Mouse (Mus musculus) T-cell, adult 2 months (primary cell): Measurements from ENCODE around the gene Cirbp.
A peak's percentile ranks its signal among the peaks of the same experiment; 100 is the strongest.

Experiments
- DNase-seq: peaks from one replicate; pipeline ENCODE4 v3.0.0; 2022; ENCODE audit warnings: low spot score

The Cirbp gene

DNA sequence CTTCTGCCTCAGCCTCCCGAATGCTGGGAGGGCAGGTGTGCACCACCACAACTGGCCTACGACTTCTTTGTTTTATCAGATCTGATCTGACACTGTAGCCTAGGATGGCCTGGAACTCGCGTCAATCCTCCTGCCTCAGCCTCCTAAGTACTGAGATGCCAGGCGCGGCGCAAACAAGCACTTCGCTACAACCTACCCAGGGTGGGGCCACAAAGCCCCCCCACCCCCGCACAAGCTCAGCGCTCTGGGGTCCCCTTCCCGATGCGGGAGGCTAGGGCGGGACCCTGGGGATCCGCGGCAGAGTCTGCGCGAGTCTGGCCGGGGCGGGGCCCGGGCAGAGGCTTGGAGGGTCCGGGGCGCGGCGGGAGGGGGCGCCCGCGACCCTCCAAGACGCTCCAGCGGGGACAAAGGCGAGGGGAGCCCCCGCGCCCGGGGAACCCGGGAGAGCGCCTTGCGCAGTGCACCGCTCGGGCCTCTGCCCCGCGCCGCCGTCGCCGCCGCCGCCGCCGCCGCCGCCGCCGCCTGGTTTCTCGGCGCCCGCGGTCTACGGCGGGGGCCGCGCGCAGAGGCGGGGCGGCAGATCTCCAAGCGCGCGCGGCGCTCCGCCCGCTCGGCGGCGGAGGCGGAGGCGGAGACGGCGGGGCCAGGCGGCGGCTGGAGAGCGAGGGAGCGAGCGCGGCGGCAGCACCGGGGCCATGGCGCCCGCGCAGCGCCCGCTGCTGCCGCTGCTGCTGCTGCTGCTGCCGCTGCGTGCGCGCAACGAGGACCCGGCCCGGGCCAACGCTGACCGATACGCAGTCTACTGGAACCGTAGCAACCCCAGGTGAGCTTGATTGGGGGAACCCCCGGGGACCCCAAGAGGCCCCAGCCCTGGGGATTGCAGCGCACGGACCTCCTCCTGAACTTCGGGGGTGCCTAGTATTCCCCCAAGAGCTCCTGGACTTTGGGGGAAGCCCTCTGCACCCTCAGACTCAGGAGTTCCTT is 13.6 kb downstream of the Cirbp start, which contains the start of gene Efna2:
Gene Efna2, plus strand, starts transcription at position 415 of the 984 bp plus-strand sequence.
- DNase-seq = no peak

DNA sequence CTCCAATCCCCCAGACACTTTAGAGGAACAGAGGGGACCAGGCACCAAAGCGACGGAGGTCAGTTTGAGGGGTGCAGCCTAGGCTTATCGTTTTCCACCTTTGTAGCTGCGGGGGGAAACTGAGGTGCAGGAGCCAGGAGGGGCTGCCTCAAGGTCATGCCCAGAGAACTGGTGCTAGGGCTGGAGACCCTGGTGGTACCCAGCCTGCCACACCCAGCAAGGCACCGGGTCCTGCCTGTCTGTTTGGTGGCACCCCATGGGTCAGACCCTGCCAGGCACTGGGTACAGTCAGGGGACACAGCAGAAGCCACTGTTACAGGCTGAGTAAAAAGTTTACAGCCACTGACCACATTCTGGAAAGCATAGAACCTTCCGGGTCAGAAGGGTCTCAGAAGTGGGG is 14.5 kb downstream of the Cirbp start:
- DNase-seq = no peak

DNA sequence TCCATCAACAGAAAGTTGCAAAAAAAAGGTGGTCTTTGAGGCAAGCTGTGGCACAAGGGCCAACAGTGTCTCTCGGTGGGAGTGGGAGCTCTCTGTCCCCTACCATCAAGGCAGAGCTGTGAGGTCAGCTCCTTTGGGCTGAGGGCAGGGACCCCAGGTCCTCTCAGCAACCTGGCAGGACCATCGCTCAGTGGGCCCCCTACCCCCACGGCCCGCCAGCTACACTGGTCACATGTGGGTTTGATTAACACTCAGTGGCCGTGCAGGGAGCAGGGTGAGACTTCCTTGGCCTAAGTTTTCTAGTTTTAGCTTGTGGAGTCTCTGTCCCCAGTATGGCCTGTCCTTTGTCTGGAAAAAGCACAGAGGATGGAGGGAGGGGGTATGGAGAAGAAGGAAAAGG is 15.0 kb downstream of the Cirbp start:
- no peak for DNase-seq

DNA sequence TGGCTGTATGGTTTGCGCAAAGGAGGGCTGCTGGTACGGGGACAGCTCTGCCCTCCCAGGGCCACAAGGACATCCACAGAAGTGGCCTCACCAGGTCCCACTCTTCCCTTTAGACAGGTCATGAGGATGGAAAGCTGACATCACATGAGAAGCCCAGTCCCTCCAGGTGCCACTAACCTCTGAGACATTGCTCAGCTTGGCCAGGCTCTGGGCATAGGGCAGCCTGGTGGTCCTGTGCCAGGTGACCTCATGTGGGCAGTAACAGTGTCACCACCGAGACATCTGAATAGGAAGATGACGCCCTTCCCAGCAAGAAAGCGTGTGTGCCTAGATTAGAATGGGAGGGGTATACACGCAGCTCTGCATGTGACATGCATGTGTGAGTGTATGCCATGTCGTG is 16.8 kb downstream of the Cirbp start:
- DNase-seq = no peak

DNA sequence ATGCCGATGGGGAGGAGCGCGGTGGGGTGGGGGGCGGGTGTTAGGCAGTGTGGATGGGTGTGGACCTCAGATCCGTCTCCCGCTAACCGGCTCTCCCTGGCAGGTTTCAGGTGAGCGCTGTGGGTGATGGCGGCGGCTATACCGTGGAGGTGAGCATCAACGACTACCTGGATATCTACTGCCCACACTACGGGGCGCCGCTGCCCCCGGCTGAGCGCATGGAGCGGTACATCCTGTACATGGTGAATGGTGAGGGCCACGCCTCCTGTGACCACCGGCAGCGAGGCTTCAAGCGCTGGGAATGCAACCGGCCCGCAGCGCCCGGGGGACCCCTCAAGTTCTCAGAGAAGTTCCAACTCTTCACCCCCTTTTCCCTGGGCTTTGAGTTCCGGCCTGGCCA is 20.9 kb downstream of the Cirbp start:
- no peak for DNase-seq

DNA sequence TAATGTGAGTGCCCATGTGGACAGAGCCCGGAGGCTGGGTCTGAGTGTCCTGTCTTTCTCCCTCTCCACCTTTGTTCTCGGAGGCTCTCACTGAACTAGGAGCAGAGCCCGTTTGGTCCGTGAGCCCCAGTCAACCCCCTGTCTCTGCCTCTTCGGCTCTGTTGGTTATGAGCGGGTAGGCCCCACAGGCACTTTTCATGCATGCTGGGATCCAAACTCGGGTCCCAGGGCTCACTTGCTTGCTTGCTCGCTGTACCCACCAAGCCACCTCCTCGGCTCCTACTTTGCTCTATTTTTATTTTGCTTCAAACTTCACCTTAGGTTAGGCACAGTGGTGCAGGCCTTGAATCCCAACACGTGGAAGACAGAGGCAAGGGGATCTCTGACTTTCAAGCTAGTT is 22.0 kb downstream of the Cirbp start:
- no peak for DNase-seq

DNA sequence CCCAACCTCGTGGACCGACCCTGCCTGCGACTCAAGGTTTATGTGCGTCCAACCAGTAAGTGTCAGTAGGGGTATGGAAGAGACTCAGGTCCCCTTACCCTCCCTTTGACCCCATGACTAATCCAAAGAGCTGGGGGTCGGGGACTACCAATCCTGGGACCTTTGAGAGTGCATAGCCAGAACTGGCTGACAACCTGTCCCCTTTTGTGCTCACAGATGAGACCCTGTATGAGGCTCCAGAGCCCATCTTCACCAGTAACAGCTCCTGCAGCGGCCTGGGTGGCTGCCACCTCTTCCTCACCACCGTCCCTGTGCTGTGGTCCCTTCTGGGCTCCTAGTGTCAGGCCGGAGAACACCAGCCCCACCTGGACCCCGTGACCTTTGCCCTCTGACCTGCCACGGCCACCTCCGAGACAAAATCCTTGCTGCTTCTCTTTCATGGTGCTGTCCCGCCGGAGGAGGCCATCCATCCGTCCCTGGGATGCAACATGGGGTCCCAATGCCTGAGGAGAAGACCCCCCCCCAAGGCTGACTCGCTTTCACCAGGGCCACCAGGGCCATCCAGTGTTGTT is 22.8 kb downstream of the Cirbp start:
- no peak for DNase-seq

DNA sequence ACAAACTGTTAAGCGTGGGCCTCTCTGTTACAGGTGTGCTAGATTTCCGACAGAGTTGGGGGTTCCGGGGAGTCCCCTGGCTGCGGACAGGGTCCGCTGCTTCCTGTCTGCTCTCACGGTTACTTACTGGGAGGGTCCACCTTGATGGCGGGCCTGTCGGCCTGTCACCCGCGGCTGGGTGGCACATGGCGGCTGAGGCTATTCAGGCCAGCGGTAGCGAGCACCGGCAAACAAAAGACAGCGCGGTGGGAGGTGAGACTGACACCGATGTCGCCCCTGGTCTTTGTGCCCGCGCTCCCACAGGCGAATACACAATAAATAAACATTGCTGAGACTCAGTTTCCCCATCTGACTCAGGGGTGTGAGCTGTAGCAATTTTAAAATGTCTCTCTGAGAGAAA is 24.2 kb downstream of the Cirbp start:
- DNase-seq = no peak

DNA sequence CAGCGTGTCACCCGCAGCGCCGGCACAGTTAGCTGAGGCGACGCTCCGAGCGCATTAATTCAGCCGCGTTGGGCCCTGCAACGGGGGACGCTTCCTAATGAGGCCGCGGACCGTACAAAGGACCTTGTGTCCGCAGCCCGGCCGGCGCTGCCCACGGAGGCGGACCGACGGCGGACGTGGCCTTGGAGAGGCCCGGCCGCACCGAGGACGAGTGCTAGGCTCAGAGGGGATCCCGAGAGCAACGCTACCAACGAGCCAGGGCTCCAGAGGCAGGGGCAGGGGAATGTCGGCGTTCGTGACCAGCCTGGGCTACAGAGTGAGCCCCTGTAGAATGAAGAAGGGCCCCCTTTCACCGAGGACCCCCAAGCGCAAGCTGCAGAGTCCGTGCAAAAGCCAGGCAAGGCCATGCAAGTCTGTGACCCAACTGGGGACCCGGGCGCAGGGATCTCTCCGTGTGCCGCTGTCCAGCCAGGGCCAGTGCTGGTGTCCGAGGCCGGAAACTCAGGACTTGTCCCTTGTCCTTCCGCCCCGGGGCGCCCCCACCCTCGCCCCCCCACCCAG is 24.8 kb downstream of the Cirbp start:
- DNase-seq = no peak

DNA sequence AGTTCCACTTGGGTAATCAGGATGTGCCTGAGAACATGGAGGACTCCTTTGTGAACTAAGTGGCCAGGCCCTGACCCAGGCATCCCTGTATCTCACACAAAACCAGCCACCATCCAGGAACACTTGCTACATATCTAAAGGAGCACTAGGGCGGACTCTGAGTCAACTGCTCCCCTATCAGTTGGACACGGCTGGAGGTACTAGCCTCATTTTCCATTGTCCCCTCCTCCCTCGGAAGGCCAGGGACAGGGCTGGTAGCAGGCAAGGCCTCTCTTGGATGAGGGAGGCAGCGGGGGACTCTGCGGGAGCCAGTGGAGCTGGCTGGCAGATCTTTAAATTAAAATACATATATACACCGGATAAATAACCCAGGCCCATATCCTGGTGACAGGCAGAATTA is 28.2 kb downstream of the Cirbp start:
- no peak for DNase-seq

DNA sequence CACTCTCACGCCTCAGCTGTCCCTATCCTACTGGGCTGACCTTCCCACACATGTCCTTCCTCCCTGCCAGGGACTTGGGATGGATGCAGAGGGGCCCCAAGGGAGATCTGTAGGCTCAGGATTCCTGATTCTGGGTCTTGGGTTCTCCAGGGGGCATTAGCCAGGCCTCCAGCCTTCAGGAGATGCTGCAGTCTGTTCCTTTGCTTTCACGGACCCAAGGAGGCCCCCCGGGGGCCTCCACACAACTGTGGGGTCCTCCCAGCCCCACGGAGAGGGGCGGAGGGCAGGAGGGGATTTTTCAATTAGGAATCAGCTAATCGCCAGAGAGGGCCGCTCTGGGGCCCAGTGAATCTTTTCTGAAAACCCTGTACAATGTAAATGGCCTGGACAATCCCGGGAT is 28.7 kb downstream of the Cirbp start:
- no peak for DNase-seq

DNA sequence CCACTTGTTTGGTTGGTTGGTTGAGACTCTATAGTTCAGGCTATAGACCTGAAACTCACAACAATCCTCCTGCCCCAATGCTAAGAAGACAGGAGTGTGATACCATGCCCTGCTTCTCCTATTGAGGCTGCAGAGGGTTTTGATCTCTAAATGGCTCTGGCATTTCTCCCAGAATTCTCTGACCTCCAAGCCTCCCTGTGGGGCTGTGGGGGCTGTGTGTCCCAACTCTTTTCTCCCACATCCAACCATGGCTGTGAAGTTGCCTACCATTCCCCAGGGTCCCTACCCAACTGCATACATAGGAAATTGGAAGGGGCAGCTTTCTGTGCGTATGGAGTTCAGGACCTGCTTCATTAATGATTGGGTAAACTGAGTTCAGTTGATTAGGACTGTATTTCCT is 30.4 kb downstream of the Cirbp start:
- no peak for DNase-seq

DNA sequence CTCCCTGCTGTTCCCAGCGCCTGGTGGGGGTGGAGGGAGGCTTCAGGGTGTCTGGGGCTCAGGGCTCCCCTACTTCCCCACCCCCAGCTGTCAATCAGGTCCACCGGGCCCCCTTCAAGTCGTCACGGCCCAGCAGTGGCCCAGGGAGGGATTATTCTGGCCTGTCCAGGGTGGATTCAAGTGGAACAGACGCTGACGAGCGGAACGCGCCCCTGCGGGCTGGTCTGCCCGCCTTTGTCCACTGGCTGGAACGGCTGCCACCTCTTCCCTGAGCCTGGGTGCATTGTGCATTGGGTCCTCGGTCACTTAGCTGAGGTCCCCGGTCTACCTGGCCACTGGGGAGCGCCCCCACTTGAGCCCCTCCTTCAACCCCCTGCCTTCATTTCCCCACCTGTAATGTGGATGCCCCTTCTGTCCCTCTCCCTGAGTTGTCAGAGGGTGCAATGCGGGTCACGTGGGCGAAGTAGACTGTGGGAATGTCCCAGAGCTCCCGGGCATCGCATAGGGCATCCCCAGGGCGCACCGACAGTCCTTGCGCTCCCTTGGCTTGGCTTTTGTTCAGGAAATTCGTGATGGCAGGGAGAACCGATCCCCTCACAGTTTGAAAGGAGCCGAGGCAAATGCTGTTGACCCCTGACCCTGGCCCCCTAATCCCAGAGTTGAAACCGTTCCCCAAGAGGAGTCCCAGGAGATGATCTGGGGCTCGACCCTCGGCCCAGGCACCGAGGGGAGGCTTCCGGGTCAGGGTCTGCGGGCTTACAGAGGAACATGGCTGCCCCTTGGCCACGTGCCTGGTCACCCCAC is 31.2 kb downstream of the Cirbp start:
- DNase-seq = no peak

DNA sequence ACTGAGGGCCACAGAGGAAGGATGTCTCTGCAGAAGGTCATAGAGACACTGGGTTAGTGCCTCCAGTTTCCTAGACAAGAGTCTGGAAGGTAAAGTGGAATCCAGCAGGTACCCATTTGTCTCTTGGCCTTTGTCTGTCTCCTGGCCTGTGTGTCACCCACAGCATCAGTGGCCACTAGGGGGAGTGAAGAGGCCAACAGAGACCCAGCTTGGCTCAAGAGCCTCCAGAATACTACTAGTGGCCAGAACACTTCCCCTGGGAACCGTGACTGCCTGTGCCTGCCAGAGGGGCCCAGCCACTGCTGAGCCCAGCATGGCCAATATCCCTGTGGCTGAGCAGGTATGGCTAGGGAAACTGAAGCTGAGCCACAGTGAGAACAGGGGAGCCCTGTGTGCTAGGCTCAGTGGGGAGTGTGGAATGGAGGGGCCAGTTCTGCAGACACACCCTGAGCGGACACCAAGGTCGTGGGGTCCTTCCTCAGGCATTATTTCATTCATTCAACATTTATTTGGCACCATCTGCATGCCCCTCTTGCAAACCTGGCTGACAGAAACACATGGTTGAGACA is 33.7 kb downstream of the Cirbp start:
- DNase-seq = peak; percentile 76

DNA sequence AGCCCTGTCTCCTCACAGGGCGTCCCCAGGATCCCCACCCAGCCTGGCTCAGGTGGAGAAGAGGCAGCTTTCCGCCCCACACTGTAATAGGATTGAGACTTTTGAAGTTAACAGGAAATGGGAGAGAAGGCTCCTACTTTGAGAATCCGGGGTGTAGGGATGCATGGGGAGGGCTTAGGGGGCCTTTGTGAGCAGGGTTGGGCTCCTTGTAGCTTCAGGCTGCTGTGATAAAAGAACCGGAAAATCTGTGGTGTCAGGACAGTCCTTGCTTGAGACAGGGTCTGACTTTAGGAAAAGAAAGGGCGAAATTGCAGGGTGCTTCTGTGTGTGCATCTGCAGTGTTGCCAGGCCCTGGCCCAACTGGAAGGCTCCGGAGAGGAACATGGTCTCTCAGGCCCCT is 34.7 kb downstream of the Cirbp start:
- no peak for DNase-seq

DNA sequence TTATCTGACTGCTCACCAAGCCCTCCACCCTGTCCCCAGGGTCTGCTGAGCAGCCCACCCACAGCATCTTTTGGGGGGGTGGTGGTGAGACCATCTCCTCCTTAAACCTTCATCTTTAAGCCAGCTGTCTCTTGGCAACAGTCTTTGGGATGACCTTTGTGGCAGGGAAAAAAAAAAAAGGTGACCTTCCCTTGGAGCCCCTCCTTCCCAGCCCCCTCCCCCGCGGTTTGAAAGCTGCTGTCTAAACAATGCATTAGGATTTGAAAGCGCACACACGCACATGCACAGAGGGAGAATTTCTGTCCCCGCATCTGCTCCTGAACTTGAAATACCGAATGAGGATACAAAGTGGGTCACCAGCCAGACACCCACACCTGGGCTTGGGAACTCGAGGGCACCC is 38.3 kb downstream of the Cirbp start:
- DNase-seq = no peak

DNA sequence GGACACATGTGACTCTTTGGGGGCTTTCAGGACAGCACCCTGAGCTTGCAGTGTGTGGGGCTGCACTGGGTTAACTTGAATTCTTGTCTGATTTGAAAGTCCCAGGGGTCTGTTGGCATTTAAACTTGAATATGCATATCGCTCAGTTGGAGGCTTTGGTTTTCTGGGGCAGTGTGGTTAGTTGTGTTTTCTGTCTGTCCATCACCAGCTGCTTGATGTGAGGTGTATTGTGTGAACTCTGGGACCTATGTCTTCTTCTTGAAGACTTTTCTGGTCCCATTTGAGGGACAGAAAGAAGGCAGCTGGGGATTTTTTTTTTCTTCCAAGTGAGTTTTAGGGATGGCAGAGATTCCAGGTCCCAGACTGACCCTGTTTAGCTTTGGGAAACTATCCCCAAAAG is 41.4 kb downstream of the Cirbp start:
- DNase-seq = no peak

DNA sequence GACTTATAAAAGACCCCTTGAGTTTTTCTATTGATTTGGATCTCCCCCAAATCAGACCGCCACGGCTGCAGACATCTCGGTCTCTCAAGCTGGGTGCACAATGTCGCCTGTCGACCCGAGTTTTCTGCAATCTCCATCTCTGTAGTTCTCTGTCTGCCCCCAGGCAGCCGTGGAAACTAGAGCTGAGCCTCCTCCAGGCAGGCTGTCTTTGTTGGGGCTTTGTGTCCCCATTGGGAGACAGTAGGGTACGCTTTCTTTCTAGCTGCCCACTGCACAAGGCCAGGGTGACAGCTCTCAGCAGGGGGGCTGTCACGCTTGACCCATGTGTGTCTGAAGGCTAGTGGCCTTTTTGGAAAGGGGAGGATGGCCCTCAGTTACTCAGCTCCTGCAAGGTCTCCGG is 41.9 kb downstream of the Cirbp start:
- DNase-seq = no peak

DNA sequence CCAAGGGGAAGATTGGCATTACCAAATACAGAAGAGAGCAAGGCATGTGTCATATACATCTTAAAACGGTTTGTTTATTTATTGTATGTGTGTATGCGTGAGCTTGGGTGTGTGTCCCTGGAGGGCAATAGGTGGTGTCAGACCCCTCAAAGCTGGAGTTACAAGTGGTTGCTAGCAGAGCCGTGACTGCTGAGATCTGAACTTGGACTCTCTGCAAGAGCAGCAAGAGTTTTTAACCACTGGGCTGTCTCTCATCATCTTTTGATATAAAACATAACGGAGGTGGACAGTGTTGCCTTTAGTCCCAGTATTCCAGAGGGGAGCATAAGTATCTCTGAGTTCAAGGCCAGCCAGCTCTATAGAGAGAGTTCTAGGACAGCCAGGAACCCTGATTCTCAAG is 42.5 kb downstream of the Cirbp start:
- DNase-seq = no peak

DNA sequence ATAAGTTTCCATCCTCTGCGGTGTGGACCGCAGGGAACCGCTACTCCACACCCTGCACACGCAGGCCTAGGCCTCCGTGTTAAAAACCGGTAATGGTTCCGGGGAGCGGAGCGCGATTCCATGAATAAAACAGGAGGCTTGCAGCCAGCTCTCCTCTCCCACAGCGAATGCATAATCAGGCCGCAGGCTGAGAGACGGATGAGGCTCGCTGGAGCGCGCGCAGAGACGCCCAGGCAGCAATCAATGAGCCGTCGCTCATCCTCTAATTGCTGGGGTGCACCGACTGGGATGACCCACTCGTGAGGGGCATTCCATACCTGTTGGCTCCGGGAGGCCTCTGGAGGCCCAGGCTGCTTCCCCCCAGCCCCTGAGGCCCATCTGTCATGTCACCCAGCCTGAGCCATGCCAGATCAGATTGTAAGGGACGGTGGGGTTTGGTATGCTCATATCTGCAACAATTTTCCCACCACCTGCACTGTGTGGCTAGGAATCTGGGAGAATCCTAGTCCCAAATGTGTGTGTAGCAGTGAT is 43.1 kb downstream of the Cirbp start:
- no peak for DNase-seq

DNA sequence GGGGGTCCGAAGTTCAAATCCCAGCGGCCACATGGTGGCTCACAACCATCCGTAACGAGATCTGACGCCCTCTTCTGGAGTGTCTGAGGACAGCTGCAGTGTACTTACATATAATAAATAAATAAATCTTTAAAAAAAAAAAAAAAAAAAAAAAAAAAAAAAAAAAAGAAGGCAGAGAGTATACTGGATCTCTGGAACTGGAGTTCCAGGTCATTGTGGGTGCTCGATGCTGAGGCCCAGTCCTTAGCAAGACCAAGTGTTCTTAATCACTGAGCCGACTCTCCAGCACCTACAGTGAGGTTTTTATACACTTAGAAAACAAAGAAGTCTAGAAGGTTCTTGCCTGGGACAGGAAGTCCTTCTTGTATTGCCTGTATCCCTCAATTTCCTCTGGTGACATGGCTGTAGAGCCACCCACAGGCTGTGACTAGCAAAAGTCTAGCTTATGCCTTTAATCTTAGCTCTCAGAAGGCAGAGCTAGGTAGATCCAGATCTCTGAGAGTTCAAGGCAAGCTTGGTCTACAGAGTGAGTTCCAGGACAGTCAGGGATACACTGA is 45.8 kb downstream of the Cirbp start:
- DNase-seq = peak; percentile 38
